Mouse (Mus musculus) erythroblast, embryonic 14.5 days (primary cell): ENCODE data around the gene Soga1.

ENCODE experiments used
- GATA1 ChIP-seq: IDR thresholded peaks from 2 replicates; pipeline ENCODE4 v1.6.1; 2012; ENCODE audit warnings: low read length, inconsistent platforms, mixed read lengths
- TAL1 ChIP-seq: IDR thresholded peaks from 3 replicates; pipeline ENCODE4 v1.6.1; 2012; ENCODE audit warnings: low read length, inconsistent platforms, mixed read lengths

GRCm38 (mm10) chr2:157095005-157095755, 16.1 kb upstream of the Soga1 start:
- TF ChIP-seq GATA1 (no peak), TAL1 (no peak)
